Mouse (Mus musculus) gastrocnemius, postnatal 4 days (tissue): Measurements from ENCODE around the gene Kptn. TPM values are rescaled to one million over a fixed set of nuclear protein-coding genes. Genes with fewer than 3 reads are reported as not detected.

Experiments used
- DNase-seq, 2 experiments: peaks; one replicate each; pipeline ENCODE4 v3.0.0; 2021 to 2022; ENCODE audit warnings: low spot score in 2 of 2, mixed read lengths in 2 of 2
- total RNA-seq, 2 experiments: library from RNA; stranded (reverse); gene quantifications; 2 replicates each; pipeline ENCODE4 v1.2.3; 2021

The Kptn gene
- total RNA-seq, 2 experiments from 2014 or later, result 11.7 to 13.9 TPM

- no peak for DNase-seq
Observed at GRCm38 (mm10) chr7:16156105-16156714, 36.5 kb downstream of the Kptn start.

- DNase-seq, result no peak
Observed at GRCm38 (mm10) chr7:16158735-16159134, 39.0 kb downstream of the Kptn start.

- no peak for DNase-seq
Observed at GRCm38 (mm10) chr7:16160702-16161101, 41.0 kb downstream of the Kptn start.

- DNase-seq, result no peak
Observed at GRCm38 (mm10) chr7:16161302-16161701, 41.6 kb downstream of the Kptn start.

- no peak for DNase-seq
Observed at GRCm38 (mm10) chr7:16162036-16162435, 42.3 kb downstream of the Kptn start.

GRCm38 (mm10) chr7:16172141-16172581 lies 52.5 kb downstream of the Kptn start:
- no peak for DNase-seq

GRCm38 (mm10) chr7:16172586-16173140 lies 53.0 kb downstream of the Kptn start:
- no peak for DNase-seq

- DNase-seq, result no peak
Observed at GRCm38 (mm10) chr7:16173146-16173545, 53.5 kb downstream of the Kptn start.

GRCm38 (mm10) chr7:16174597-16175541 lies 55.2 kb downstream of the Kptn start, which contains the start of gene Meis3:
TSS of gene Meis3 (plus strand) at chr7:16175090.
- DNase-seq, result peak; percentile 34 to 59

- no peak for DNase-seq
Observed at GRCm38 (mm10) chr7:16175542-16175931, 55.8 kb downstream of the Kptn start.

Other genes starting within 250 kb of the Kptn start
- gene Crx, start 239.9 kb upstream of the Kptn start, total RNA-seq, result not detected
- gene Crxos, start 237.3 kb upstream of the Kptn start, total RNA-seq, result not detected
- 100 to 1,000 TPM; 440 to 541 TPM for gene Selenow, start 197.5 kb upstream of the Kptn start, total RNA-seq
- gene Nop53, start 173.8 kb upstream of the Kptn start, total RNA-seq, result 100 to 1,000 TPM; 172 to 173 TPM
- 100 to 1,000 TPM; 160 to 194 TPM for gene Ehd2, start 152.3 kb upstream of the Kptn start, total RNA-seq
- 10 to 100 TPM; 12.1 to 12.6 TPM for gene Bicra, start 72.0 kb upstream of the Kptn start, total RNA-seq
- gene Zfp541, start 58.1 kb upstream of the Kptn start, total RNA-seq, result under 1 TPM in 1 of 2 experiments, not detected in 1; 0.05 TPM
- gene Napa, start 21.4 kb upstream of the Kptn start, total RNA-seq, result 100 to 1,000 TPM; 141 to 153 TPM
- 1 to 10 TPM in 1 of 2 experiments, under 1 TPM in 1; 0.54 to 1.1 TPM for gene Slc8a2, start 9.9 kb downstream of the Kptn start, total RNA-seq
- 10 to 100 TPM in 1 of 2 experiments, 1 to 10 TPM in 1; 9.5 to 11.7 TPM for gene Meis3, start 55.2 kb downstream of the Kptn start, total RNA-seq
- gene Dhx34, start 102.1 kb downstream of the Kptn start, total RNA-seq, result 10 to 100 TPM in 1 of 2 experiments, 1 to 10 TPM in 1; 9.3 to 10.5 TPM
- gene C5ar2, start 124.3 kb downstream of the Kptn start, total RNA-seq, result under 1 TPM; 0.08 to 0.17 TPM
- gene C5ar1, start 139.6 kb downstream of the Kptn start, total RNA-seq, result 1 to 10 TPM; 6.1 to 8.8 TPM
- gene Inafm1, start 153.7 kb downstream of the Kptn start, total RNA-seq, result 10 to 100 TPM; 13.8 to 18.8 TPM
- 10 to 100 TPM; 45.5 to 59.0 TPM for gene Ccdc9, start 166.9 kb downstream of the Kptn start, total RNA-seq
- 1 to 10 TPM; 9.1 to 9.7 TPM for gene Bbc3, start 188.5 kb downstream of the Kptn start, total RNA-seq